Mouse (Mus musculus) right cerebral cortex, postnatal 36 days (tissue): ENCODE results near the gene Cd1d1.
"Not testable (repeated sequence)": the region's sequence is repeated elsewhere in the genome, so short reads cannot be mapped to it uniquely, and the experiment has no call there.

Experiments used
- DNase-seq, 2 experiments: peaks; one replicate each; pipeline ENCODE4 v3.0.0; 2022; ENCODE audit warnings: low spot score in 2 of 2, mixed read lengths in 1 of 2

Cd1d1 gene

DNA sequence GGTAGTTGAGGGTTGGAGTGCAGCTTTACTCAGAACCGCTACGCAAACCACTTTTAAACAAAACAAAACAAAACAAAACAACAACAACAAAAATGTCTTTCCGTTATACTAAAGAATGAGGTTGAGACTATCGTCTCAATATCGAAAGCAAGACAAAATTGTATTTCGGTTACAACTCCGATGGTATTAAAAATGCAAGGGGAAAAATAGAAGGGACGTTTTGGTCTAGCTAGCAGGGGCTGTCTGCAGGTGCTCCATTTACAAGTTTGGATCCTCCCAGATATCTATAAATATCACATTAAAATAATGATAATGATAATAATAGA is at the start of gene Cd1d1:
Gene Cd1d1 (minus strand): TSS at position 27 of the 326 bp plus-strand sequence.
- no peak for DNase-seq

DNA sequence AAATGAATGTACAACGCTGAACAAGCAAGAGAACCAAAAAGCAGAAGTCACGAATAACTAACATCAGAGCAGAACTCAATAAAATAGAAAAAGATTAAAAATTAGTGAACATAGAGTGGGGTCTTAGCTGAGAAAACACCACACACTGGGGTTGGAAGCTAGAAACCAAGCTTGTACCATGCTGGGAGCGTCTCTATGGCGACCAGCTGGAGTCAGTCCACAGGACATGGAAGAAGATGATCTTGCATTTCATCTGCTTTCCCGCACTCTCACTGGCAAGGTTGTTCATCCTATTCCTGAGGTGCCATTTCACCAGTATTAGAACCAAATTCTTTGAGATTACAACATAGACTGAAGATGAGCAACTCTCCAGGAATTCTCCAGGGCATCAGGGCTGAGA is 48.6 kb upstream of the Cd1d1 start:
- DNase-seq: no peak

DNA sequence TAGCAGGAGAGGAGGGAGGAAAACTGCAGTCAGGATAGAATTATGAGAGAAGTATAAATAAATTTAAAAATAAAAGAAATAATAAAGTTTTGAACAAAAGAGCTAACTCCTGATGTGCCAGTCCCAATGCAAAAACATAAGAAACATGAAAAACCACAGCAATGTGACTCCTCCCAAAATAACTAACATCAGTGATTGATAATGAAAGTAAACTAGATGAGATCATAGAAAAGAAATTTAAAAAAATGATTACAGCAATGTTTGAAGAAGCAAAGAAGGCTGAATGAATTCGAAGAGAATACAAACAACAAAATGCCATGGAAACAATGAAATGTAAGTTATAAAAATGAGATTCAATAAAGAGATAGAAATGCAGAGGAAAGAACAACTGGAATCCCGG is 42.5 kb upstream of the Cd1d1 start:
- no peak for DNase-seq

DNA sequence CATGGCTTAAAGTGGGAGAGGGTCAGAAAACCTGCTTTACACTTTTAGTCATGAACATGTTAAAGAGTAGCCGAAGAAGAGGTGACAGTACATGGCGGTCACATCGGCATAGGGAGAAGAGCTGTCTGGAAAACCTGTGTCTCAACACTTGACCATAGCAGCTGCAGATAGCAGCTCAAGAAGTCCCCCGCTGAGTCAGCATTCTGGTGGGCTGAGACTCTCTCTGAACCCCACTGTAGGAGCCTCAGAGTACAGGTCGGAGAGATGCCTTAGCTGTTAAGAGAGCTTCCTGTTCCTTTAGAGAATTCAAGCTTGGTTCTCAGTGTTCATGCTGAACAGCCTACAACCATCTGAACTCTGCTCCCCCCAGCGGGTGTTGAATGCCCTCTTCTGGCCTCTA is 39.3 kb upstream of the Cd1d1 start:
- DNase-seq: no peak

DNA sequence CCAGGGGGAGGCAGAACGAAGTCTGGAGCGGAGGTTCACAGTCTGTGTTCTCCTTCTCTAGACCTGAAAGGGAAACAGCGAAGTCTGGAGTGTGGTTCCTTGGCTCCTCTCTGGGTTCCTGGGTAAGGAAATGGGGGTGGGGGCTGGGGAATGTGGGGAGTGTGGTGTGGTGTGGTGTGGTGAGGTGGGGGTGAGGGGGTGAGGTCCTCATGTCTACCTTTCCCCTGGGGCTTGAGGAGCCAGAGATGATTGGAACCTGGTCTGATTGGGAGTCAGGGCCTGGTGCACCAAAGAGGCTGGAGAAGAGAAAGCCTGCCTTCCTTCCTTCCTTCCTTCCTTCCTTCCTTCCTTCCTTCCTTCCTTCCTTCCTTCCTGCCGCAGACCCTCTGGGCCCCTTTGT is 34.8 kb upstream of the Cd1d1 start:
- no peak for DNase-seq

DNA sequence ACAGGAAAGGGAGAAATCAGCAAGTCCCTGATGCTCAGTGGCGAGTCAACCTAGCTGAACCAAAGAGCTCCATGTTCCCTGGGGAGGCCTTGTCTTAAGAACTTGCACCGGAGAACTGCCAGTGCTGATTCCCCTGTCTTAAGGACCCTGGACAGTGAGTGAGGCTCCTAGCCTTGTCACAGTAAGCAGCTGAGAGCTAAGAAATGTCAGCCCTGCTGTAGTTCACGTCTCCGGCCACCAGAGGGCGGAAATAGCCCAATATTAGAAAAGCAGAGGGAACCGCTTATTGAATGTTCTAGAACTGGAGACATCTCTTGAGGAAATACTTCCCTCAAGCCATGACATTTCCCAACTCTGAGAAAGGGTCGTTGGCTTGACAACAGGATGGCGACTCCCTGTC is 34.1 kb upstream of the Cd1d1 start:
- DNase-seq: peak; percentile 52 to 70

DNA sequence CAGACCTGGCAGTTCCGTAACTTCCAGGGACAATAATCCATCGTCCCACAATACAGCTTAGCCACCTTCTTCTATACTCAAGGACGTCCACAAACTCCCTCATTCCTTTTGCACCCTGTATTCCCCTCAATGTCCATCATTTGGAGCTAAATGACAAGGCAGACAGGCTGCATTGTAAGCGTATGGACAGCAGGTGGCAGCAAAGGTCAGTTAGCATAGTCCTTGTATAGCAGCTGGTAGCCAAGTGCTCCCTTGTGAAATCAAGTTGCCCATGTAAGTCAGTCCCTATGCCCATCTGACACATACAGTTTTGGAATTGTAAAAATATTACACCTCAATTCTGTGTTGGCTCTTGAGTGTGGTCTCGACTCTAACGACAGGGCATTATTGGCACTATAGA is 31.6 kb upstream of the Cd1d1 start:
- peak; percentile 25 to 32 for DNase-seq

DNA sequence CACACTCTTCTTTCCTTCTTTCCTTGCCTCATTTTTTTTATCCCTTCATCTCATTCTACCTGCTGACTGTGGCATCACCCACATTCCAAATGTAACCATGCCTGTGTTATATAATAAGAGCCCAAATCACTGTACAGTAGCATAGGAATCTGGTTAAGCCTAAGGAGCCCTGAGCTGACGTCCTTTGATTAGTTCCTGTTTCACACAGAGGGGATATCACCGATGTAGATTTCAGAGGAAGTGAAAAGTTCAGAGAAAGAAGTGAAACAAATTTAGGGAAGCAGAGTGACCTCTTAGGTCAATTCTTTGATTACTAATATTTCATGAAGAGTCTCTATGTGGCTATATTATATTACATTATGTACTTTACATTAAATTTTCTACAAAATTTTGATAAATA is 18.5 kb upstream of the Cd1d1 start:
- no peak for DNase-seq

DNA sequence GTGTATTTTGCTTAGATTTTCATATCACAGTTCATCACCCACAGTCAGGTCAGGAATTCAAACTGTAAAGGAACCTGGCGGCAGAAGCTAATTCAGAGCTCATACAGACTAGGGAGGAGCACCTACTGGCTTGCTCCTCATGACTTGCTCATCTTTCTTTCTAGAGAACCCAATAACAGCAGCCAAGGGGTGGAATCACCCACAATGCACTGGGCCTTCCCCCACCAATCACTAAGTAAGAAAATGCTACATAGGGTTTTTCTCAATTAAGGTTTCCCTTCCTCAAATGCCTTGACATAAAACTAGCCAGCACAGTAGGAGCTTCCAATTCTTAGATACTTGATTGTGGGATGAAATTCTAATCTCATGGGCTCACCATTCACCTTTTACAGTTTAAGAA is 17.8 kb upstream of the Cd1d1 start:
- DNase-seq: no peak

DNA sequence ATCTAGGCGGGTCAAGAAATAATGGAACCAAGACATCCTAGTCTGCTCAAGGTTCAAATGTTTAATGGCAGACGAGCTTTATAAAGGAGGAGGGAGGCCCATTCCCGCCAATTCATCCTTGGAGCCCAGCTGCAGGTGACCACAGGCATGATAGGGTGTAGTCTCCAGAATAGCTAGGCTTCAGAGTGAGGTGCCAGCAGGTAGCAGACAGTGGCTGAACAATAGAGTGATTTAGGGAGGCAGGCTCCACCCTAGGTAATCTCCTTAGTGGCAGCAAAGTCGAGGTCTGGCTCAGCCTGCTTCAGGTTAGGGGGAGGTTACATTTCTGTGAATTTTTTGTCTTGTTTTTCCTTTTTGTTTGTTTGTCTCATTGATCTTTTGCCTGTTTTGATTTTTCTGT is 16.7 kb upstream of the Cd1d1 start:
- no peak for DNase-seq

DNA sequence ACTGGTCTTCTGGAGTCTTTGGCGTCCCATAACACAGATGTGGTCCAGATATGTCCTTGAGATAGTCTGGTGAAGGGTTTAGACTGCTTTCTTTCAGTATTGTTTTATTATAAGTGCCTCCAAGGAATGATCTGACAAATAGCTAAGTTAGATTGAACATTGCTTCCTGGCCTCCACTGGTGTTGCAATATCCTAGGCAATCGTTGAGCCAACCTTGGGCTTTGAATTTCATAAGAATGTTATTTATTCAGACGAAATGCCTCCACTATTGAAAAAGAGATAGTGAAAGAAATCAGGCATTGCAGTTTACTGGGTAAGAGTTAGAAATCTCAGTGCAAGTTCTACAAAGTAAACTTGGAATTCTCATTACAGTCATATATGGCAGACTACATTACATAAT is 13.2 kb upstream of the Cd1d1 start:
- DNase-seq: not testable (repeated sequence)

DNA sequence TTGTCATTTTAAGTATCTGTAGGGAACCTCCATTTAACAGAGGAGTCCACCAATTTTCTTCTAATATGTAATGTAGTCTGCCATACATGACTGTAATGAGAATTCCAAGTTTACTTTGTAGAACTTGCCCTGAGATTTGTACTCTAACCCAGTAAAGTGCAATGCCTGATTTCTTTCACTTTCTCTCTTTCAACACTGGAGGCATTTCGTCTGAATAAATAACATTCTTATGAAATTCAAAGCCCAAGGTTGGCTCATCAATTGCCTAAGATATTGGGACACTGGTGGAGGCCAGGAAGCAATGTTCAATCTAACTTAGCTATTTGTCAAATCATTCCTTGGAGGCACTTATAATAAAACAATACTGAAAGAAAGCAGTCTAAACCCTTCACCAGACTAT is 9.0 kb upstream of the Cd1d1 start:
- DNase-seq: not testable (repeated sequence)

DNA sequence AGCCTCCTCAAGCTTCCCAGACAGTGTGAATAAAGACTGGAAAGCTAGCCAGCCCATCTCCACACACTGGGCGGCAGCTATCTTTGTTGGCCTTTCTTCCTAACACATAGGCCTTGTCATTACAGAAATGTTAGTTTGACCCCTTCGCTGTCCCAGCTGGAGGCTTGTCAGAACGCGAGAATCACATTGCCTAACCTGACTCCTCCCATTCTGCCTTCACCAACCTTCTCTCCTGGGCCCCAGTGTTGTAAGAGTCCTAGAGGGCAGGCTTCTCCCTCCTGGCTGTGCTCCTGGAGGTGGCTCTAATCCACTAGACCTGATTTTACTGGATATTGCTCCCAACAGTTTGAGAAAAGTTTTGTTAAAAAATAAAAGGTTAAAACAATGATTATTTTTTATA is 1.4 kb upstream of the Cd1d1 start:
- no peak for DNase-seq

DNA sequence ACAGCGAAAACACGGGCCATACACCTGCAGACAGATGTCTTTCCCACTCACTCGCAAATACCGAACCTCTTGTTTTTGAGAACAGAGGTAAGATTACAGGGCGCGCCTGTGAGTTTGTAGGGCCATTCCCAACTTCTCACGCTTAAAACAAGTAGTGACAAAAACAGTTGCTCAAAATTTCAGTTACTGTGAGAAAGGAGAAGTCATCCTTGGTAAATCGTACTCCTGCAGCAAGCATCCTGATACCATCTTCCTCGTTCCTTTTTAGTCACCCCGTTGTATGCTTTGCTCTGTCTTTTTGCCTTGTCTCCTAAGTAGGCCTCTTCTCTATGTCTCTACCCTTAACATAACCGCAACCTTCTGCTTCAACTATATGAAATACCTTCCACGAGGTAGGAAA is 810 bp upstream of the Cd1d1 start:
- no peak for DNase-seq

DNA sequence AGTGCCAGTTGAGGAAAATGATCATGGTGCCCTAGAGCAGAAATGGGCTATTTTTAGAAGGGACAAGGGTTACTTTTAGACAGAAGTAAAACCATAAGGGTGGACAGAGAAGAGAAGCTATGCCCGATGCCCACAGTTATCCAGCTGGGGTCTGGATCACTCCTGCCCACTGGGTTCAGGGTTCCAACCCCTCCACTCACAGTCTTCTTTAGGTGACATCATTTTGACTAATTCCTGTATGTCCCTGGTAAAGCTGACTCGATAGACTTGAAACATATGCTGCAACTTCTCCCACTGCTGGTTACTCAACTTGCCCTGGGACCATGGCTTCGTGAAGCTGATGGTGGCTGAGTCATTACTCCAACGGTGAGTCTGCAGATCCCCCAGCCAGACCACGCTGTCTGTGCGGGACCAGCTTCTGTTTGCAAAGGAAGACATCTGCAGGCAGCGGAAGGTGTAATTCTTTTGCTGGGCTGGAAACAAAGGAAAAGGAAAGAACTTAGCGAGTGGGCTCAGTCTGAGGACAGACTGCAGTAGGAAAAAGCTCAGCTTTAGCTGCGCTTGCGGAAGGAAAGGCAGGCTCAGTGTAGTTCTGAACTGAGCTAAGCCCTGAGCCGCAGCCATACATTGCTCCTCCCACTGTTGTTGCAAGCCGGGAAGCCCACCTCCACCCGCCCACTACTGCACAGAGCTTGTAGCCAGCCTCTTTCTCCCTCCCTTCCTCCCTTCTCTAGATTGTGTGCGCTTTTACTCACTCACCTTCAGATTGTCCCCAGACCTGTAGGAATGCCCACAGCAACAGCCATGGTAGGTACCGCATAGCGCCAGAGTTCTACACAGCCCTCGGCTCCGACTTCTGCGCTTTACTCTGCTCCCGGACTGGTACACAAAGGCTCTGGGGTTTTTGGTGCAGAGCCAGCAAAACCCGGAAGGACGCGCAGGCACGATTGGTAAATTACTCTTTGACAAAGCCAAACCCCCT is 517 bp downstream of the Cd1d1 start:
- DNase-seq: peak; percentile 7 to 33

DNA sequence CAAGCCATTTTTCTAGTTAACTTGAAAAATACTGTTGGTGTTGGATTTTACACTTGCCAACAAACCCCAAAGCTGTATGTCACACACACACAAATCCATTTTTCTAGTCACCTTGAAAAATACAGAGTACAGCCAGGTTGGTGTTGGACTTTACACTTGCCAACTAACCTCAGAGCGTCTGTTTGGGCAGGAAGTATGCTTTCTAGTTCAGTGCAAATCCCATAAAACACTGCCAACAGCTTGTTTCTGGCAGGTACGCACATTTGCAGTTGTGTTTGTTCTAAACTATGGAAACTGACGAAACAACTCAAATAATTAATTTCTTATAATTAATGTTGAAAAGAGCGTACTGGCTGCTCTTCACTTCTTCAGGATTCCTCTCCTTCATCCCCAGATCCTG is 3.1 kb downstream of the Cd1d1 start:
- no peak for DNase-seq

DNA sequence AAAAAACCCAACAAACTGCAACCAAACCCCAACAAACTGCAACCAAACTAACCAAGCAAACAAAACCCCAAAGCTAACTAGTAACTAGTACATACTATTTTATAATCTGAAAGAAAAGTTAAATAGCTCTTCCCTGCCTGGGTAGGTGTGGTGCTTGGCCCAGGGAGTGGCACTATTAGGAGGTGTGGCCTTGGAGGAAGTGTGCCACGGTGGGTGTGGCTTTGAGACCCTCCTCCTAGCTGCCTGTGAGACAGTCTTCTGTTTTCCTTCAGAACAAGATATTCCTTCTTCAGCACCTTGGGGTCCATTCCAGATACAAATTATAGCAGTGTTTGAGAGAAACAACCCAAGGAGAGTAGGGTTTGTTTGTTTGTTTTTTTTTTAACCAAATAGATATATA is 3.9 kb downstream of the Cd1d1 start:
- DNase-seq: no peak

DNA sequence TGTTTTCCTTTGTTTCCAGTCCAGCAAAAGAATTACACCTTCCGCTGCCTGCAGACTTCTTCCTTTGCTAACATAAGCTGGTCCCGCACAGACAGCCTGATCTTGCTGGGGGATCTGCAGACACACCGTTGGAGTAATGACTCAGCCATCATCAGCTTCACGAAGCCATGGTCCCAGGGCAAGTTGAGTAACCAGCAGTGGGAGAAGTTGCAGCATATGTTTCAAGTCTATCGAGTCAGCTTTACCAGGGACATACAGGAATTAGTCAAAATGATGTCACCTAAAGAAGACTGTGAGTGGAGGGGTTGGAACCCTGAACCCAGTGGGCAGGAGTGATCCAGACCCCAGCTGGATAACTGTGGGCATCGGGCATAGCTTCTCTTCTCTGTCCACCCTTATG is 12.3 kb downstream of the Cd1d1 start:
- DNase-seq: not testable (repeated sequence)

DNA sequence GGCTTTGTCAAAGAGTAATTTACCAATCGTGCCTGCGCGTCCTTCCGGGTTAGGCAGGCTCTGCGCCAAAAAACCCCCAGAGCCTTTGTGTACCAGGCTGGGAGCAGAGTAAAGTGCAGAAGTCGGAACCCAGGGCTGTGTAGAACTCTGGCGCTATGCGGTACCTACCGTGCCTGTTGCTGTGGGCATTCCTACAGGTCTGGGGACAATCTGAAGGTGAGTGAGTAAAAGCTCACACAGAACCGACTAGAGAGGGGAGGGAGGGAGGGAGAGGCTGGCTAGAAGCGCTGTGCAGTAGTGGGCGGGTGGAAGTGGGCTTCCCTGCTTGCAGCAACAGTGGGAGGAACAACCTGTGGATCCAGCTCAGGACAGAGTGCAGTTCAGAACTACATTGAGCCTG is 12.8 kb downstream of the Cd1d1 start:
- no peak for DNase-seq

DNA sequence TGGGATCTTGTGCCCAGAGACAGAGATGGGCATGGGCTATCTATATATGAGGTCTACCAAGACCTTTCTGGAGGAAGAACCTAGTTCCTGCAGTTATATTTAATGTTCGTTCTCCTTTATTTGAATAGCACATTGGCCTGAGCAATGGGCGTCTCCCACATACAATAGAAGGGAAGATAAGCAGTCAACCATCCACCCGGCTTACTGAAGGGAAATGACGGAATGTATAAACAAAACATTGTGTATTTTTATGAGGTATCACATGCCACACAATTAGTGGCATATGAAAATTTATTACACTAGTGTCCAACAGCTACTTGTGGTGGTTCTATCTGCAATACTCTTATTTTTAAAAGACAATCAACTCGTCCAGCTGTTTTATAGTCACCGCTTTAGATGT is 15.9 kb downstream of the Cd1d1 start:
- DNase-seq: no peak

DNA sequence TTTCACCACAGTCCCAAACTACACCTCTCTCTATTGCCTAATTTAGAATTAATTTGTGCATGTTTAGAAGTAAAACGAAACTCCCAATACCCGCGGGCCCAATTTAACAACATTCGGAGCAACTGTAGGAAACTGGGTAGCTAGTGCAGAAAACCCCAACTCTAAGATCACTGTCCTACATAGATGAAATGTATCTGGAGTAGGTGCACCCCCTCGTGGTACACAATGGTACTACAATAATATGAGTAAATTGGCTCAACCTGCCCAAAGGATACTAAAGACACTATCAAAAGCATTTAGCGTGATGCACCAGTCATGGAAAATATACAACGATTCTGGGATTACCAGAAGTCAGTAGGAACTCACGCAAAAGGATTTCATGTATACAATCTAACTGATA is 22.7 kb downstream of the Cd1d1 start:
- DNase-seq: peak; percentile 36 to 44

DNA sequence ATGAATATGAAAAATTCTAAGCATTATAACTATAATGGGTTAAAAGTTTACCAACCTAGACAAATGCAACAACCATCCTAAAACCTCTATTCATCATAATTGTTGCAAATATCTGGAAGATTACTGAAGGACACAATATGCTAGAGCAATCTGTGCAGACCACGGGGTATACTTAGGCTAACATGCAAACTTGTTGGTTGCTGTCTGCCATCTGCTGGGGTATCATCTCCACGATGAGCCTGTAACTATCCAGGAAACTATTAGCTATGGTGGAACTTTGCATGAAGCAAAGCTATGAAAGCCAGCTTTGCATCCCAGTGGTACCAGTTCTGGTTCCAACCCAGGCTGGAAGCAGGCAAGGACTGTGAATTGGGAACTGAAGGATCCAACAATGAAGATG is 24.1 kb downstream of the Cd1d1 start:
- no peak for DNase-seq

DNA sequence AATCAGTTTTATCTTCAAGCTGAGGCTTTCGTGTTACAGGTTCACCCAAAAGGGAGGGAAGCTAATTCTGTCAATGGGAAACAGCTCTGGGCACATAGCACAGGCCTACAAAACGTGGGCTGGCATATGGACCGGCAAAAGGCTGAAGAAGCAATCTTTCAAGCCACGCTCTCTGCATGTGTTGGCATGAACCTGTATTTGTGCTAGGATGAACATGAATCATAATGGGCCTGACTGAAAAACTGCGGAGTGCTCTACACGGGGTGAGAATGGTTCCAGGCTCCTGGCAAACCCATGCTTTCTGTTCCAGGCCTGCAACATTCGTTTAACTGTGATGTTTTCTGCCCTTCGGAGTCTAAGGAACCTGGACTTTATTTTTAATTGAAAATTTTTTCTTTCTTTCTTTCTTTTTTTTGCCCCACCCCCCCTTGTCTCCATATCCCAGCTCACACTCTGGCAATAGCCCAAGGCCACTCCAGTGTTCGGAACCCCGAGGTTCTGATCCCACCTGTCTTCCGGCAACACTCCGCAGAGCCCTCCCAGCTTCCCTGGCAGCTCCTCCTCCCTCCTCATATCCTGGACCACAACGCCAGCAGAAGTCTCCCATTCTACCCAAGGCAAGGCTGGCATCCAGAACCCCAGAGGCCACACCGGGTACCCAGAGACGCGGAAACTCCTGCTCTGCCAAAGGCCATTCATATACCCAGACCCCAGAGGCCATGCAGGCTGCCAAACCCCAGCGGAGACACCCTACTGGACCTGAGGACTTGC is 36.4 kb downstream of the Cd1d1 start:
- DNase-seq: no peak
